Mouse (Mus musculus) hindbrain, embryonic 14.5 days (tissue): ENCODE measurements at regions not wholly inside any gene's neighbourhood (a gene's known extent, or its start where the extent isn't known, plus 50 kb on each side); places are given as distances from the start of the nearest gene placed in this dataset.

Experiments used
- ATAC-seq: fragments of 200-750 bp; cut with Nextera tagmentation; 2 replicates; pipeline ENCODE4 v1.8.0; 2017; ENCODE audit warnings: moderate number of reproducible peaks, mild to moderate bottlenecking, moderate TSS enrichment, moderate library complexity; ENCODE audit not compliant: low FRiP score
- DNase-seq: peaks from one replicate; pipeline ENCODE4 v3.0.0-alpha.2; 2015; ENCODE audit warnings: low spot score
- H3K27ac ChIP-seq: fragments of 300-500 bp; sonication (generic); 2 replicates; pipeline ENCODE4 v1.5.1; 2014; ENCODE audit warnings: mild to moderate bottlenecking, moderate library complexity
- H3K27me3 ChIP-seq: fragments of 300-500 bp; sonication (generic); 2 replicates; pipeline ENCODE4 v1.6.1; 2014; ENCODE audit warnings: mild to moderate bottlenecking, low read length, mixed read lengths; ENCODE audit not compliant: control insufficient read depth, insufficient read depth
- H3K36me3 ChIP-seq: fragments of 300-500 bp; sonication (generic); replicated peaks from 2 replicates; pipeline ENCODE4 v1.6.1; 2014; ENCODE audit not compliant: control insufficient read depth, insufficient read depth
- H3K4me1 ChIP-seq: fragments of 300-500 bp; sonication (generic); replicated peaks from 2 replicates; pipeline ENCODE4 v1.6.1; 2014; ENCODE audit warnings: antibody characterized with exemption, low read length, mixed read lengths; ENCODE audit not compliant: control insufficient read depth, insufficient read depth
- H3K4me2 ChIP-seq: fragments of 300-500 bp; sonication (generic); replicated peaks from 2 replicates; pipeline ENCODE4 v1.6.1; 2014; ENCODE audit warnings: mild to moderate bottlenecking, moderate library complexity
- H3K4me3 ChIP-seq: fragments of 300-500 bp; sonication (generic); replicated peaks from 2 replicates; pipeline ENCODE4 v1.5.1; 2014; ENCODE audit warnings: mild to moderate bottlenecking, low read length
- H3K9ac ChIP-seq: fragments of 300-500 bp; sonication (generic); 2 replicates; pipeline ENCODE4 v1.6.1; 2014
- H3K9me3 ChIP-seq: fragments of 300-500 bp; sonication (generic); 2 replicates; pipeline ENCODE4 v1.6.1; 2016; ENCODE audit warnings: low read length; ENCODE audit not compliant: control insufficient read depth
- WGBS: fragments of 180-500 bp; shearing (Covaris S2); extraction: QIAGEN DNeasy Blood & Tissue Kit; methylation state at CpG from one replicate; pipeline ENCODE4 v1.1.7; 2014; 5-methylcytosine and 5-hydroxymethylcytosine counted together

- Histone ChIP-seq H3K36me3 (no peaks in the 10 kb centered on the region), H3K27ac (no peak overlapping the region), H3K4me1 (no peaks in the 10 kb centered on the region; the same call in 1 of the 2 replicates), H3K4me3 (no peak overlapping the region), H3K9me3 (no peaks in the 10 kb centered on the region), H3K4me2 (no peak overlapping the region), H3K27me3 (peaks cover 9% of the 10 kb centered on the region), H3K9ac (no peak overlapping the region)
- ATAC-seq (no peak), DNase-seq (no peak)
- WGBS = 59% methylated on average over 12 of the region's 12 CpGs
Observed at GRCm38 (mm10) chr2:172776485-172776884, 163.6 kb downstream of the Bmp7 start.

- H3K4me1 ChIP-seq = no peaks in the 10 kb centered on the region; the same call in 1 of the 2 replicates
- 78% methylated on average over 2 of the region's 2 CpGs for WGBS
- H3K4me2 ChIP-seq = no peak overlapping the region
- no peak overlapping the region for H3K9ac ChIP-seq
- no peak overlapping the region for H3K27ac ChIP-seq
- ATAC-seq (no peak), DNase-seq (no peak)
- no peaks in the 10 kb centered on the region for H3K27me3 ChIP-seq
- H3K4me3 ChIP-seq = no peak overlapping the region
- H3K9me3 ChIP-seq = no peaks in the 10 kb centered on the region
- H3K36me3 ChIP-seq = no peaks in the 10 kb centered on the region
Observed at GRCm38 (mm10) chr2:172777774-172778173, 162.3 kb downstream of the Bmp7 start.

GRCm38 (mm10) chr2:172779096-172779495 is 161.0 kb downstream of the Bmp7 start:
- Histone ChIP-seq H3K4me2 (no peak overlapping the region), H3K9me3 (no peaks in the 10 kb centered on the region), H3K27ac (no peak overlapping the region), H3K9ac (no peak overlapping the region), H3K27me3 (no peaks in the 10 kb centered on the region), H3K36me3 (no peaks in the 10 kb centered on the region), H3K4me3 (no peak overlapping the region), H3K4me1 (no peaks in the 10 kb centered on the region; the same call in 1 of the 2 replicates)
- 27% methylated on average over 5 of the region's 5 CpGs for WGBS
- DNase-seq (no peak), ATAC-seq (no peak)

- Histone ChIP-seq H3K4me2 (no peak overlapping the region), H3K4me3 (no peak overlapping the region), H3K4me1 (no peaks in the 10 kb centered on the region; the same call in 1 of the 2 replicates), H3K9ac (no peak overlapping the region), H3K36me3 (no peaks in the 10 kb centered on the region), H3K27ac (no peak overlapping the region), H3K27me3 (peaks cover 24% of the 10 kb centered on the region), H3K9me3 (no peaks in the 10 kb centered on the region)
- no peak for DNase-seq
- WGBS = 62% methylated on average over 10 of the region's 10 CpGs
- ATAC-seq = no peak
Observed at GRCm38 (mm10) chr2:172782686-172783085, 157.4 kb downstream of the Bmp7 start.

- WGBS = 58% methylated on average over 2 of the region's 2 CpGs
- H3K27me3 ChIP-seq = peaks cover 52% of the 10 kb centered on the region
- no peak overlapping the region for H3K9ac ChIP-seq
- H3K27ac ChIP-seq = no peak overlapping the region
- no peak overlapping the region for H3K4me2 ChIP-seq
- DNase-seq = no peak
- no peaks in the 10 kb centered on the region for H3K9me3 ChIP-seq
- ATAC-seq = no peak
- no peaks in the 10 kb centered on the region for H3K36me3 ChIP-seq
- no peak overlapping the region for H3K4me3 ChIP-seq
- peaks cover 6% of the 10 kb centered on the region; the same call in 1 of the 2 replicates for H3K4me1 ChIP-seq
Observed at GRCm38 (mm10) chr2:172786297-172786696, 153.8 kb downstream of the Bmp7 start.

GRCm38 (mm10) chr2:172787203-172787944 is 152.7 kb downstream of the Bmp7 start:
- WGBS = 36% methylated on average over 30 of the region's 30 CpGs
- Histone ChIP-seq H3K9ac (no peak overlapping the region), H3K9me3 (no peaks in the 10 kb centered on the region), H3K36me3 (no peaks in the 10 kb centered on the region), H3K4me2 (peak overlapping the region; percentile 41), H3K27me3 (peaks cover 58% of the 10 kb centered on the region), H3K4me1 (peaks cover 6% of the 10 kb centered on the region; the same call in 1 of the 2 replicates), H3K27ac (no peak overlapping the region), H3K4me3 (peak overlapping the region; percentile 16; the same call in 1 of the 2 replicates)
- no peak for DNase-seq
- no peak for ATAC-seq

GRCm38 (mm10) chr2:172789260-172789659 is 150.9 kb downstream of the Bmp7 start:
- DNase-seq (no peak), ATAC-seq (no peak)
- Histone ChIP-seq H3K36me3 (no peaks in the 10 kb centered on the region), H3K4me3 (no peak overlapping the region), H3K27me3 (peaks cover 58% of the 10 kb centered on the region), H3K4me2 (no peak overlapping the region), H3K27ac (no peak overlapping the region), H3K4me1 (peaks cover 6% of the 10 kb centered on the region; the same call in 1 of the 2 replicates), H3K9ac (no peak overlapping the region), H3K9me3 (no peaks in the 10 kb centered on the region)
- WGBS = 10% methylated on average over 10 of the region's 10 CpGs

GRCm38 (mm10) chr2:172792555-172792954 is 147.6 kb downstream of the Bmp7 start:
- no peaks in the 10 kb centered on the region for H3K36me3 ChIP-seq
- peaks cover 34% of the 10 kb centered on the region for H3K27me3 ChIP-seq
- no peak overlapping the region for H3K4me3 ChIP-seq
- H3K4me1 ChIP-seq = peaks cover 6% of the 10 kb centered on the region; the same call in 1 of the 2 replicates
- WGBS = 60% methylated on average over 10 of the region's 10 CpGs
- DNase-seq (no peak), ATAC-seq (no peak)
- no peaks in the 10 kb centered on the region for H3K9me3 ChIP-seq
- no peak overlapping the region for H3K4me2 ChIP-seq
- no peak overlapping the region for H3K9ac ChIP-seq
- H3K27ac ChIP-seq = no peak overlapping the region

GRCm38 (mm10) chr2:172793991-172794390 is 146.1 kb downstream of the Bmp7 start:
- DNase-seq (no peak), ATAC-seq (no peak)
- no peaks in the 10 kb centered on the region for H3K9me3 ChIP-seq
- H3K4me2 ChIP-seq = no peak overlapping the region
- WGBS = 84% methylated on average over 8 of the region's 8 CpGs
- H3K4me1 ChIP-seq = peaks cover 6% of the 10 kb centered on the region; the same call in 1 of the 2 replicates
- H3K36me3 ChIP-seq = no peaks in the 10 kb centered on the region
- H3K27ac ChIP-seq = no peak overlapping the region
- no peak overlapping the region for H3K9ac ChIP-seq
- H3K27me3 ChIP-seq = peaks cover 22% of the 10 kb centered on the region
- H3K4me3 ChIP-seq = no peak overlapping the region
